Mouse (Mus musculus) left cerebral cortex, postnatal 10 days (tissue): ENCODE measurements around the gene Pin4. TPM values are rescaled to one million over a fixed set of nuclear protein-coding genes. Genes with fewer than 3 reads are reported as not detected.

Experiments used
- DNase-seq, 2 experiments: peaks; one replicate each; pipeline ENCODE4 v3.0.0; 2021 to 2022; ENCODE audit warnings: low spot score in 2 of 2, mixed read lengths in 1 of 2; ENCODE audit errors: extremely low spot score in 1 of 2
- intact Hi-C: fragments of 180-260 bp; cut with DNase I; formaldehyde crosslinking; loops from one replicate; pipeline ENCODE4 v1.15.1; 2025
- total RNA-seq, 2 experiments: library from RNA; stranded (reverse); gene quantifications; 2 replicates each; pipeline ENCODE4 v1.2.3; 2021

The Pin4 gene
- total RNA-seq, 2 experiments from 2014 or later: 18.4 to 33.5 TPM

DNA sequence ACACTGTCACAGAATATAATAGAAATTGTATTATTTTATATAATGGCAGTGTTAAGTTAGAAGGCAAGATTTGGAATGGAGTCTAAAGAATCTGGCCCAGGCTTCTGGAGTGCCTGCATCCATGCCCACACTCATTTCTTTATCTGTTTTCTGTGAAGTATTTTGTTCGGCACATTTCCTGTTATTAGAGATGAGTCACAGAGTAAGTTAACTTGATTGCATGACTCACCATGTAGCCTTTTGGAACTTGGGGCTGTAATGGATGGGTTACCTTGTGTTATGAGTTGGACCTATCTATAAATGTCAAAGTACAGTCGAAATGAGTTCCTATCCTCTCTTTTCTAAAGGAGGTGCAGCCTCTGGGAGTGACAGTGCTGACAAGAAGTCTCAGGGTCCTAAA is 2.1 kb downstream of the Pin4 start:
- no peak for DNase-seq
- intact Hi-C loops: no loop called here

DNA sequence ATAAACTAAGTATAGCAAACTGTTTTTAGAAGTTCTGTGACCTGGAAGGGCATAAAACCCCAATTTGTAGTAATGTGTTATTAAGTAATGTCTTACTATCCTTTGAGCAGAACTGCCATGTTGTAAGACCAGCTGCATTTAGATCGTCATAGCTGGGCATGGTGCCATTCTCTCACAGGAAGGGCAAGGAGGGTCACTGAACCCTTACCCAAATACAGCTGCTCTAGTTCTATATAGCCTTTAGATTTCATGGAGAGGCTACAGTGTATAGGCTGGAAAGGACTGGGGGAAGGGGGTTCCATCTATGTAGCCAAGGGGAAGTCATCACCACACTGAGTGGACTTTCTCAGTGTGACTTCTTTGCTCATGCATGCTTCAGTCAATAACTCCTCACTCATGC is 21.9 kb downstream of the Pin4 start:
- intact Hi-C loops: no loop called here
- no peak for DNase-seq

DNA sequence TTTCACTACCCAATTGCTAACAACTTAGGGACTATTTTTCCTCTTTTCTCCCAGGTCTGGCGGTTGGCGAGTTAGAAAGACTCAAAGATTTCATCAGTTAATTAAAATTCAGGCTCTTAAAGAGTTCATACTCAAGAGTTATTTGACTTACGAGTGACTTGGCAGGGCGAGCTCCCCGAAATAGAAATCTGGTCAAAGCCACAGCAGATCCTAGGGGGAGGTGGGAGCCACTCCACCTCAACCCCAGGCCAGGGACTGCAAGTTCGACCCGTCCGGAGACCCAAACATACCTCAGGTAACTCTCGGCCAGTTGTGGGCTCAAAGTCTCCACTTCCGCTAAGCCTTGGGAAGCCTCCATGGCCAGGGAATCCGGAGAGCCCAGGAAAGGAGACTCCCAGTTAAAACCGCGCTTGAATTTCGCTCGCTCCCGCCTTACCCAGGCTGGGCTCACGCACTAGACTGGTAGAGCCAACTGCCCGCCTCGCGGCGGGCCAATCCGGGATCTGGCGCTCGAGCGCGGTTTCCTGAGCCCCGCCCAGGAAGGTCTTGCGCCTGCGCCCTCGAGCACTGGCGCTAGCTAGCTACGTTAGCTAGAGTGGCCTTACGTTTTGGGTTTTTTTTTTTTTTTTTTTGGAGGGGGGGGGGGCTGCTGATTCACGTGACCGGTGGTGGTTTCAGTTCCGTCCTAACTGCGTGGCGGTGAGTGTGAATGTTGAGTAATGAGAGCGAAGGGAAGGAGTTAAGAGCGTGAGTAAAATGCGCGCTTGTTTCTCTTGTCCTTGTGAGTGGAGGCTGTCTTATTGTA is 37.6 kb downstream of the Pin4 start, which contains the start of gene Ercc6l:
Gene Ercc6l, minus strand, starts transcription at position 474 of the 805 bp plus-strand sequence.
- intact Hi-C loops: no loop called here
- peak; percentile 82 to 95 for DNase-seq

DNA sequence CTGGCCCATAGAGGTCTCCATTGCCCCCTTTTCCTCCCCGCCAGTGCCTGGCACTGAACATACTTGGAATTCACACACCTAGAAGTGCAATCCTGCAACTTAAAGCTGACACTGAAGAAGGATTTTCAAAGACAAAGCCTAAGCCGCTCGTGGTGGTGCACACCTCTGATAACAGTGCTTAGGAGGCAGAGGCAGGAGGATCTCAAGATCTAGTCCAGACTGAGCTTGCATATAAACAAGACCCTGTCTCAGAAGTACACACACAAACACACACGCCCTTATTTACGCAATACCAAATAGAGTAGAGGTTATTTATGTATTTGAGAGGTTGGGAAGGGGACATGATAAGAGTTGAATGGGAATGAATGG is 38.2 kb downstream of the Pin4 start:
- no peak for DNase-seq
- intact Hi-C loops: no loop called here

DNA sequence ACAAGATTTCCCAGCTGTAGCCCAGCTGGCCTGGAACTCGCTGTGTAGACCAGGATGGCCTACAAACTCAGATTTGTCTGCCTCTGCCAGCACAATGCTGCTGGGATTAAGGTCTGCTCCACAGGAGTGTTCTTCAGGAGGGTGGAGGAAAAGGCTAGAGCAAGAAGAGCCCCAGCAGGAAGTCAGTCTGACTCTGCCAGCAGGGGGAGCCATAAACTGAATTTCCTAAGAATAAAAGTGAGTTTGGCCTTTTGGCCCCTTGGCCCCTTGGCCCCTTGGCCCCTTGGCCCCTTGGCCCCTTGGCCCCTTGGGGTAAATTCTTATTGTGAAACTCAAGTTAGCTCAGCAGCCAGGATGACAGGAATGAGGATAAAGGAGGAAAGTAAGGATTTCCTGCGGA is 40.5 kb downstream of the Pin4 start:
- intact Hi-C loops: no loop called here
- DNase-seq: no peak

DNA sequence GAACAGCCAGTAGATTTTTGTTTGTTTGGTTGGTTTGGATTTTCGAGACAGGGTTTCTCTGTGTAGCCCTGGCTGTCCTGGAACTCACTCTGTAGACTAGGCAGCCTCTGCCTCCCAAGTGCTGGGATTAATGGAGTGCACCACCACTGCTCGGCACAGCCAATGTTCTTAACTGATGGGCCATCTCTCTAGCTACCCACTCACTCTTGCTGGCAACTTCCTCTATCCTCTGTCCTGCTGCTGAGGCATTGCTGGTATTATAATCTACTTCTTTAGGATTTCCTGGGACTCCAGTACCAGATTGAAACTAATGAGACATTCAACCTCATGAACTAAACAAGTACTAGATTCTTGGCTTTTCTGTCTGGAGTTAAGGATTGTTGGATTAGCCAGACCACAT is 41.3 kb downstream of the Pin4 start:
- intact Hi-C loops: no loop called here

DNA sequence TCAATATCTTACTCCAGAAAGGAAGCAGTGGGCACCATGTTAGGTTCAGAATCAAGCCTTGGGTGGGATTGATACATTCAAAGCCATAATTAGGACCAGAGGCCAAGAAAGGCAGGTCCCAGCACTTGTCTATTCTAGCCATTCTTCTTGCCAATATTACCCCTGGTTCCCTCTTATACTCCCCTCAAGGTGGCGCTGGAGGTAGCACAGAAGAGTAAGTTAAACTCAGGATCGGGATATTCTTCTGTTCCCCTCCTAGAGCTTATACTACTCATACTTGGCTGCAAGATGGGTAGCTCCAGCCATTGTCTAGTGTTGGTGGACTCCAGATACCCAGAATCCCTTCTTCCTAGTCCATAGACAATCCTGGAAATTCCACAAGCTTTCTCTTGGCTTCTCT is 43.8 kb downstream of the Pin4 start:
- intact Hi-C loops: no loop called here
- no peak for DNase-seq

More for the DNA sequence above, 41.3 kb downstream of the Pin4 start:
- no peak for DNase-seq

DNA sequence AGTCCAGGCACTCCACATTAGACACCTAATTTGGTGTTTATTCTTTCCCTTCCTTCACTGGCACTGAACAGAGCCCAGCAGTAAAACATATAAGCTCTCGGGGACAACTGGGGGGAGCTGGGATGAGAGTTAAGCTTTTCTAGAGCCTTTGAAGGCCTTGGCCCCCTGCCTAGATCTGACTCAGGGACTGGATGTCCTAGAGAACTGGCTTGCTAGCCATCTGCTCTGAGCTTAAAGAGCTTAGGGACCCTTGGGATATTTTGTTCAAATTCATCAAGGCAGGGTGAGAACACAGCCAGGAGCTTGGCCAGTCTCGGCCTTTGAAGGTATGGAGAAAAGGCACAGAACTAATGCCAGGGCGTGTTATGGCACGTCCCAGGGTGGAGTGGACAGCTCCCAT is 44.3 kb downstream of the Pin4 start:
- no peak for DNase-seq
- intact Hi-C loops: no loop called here

DNA sequence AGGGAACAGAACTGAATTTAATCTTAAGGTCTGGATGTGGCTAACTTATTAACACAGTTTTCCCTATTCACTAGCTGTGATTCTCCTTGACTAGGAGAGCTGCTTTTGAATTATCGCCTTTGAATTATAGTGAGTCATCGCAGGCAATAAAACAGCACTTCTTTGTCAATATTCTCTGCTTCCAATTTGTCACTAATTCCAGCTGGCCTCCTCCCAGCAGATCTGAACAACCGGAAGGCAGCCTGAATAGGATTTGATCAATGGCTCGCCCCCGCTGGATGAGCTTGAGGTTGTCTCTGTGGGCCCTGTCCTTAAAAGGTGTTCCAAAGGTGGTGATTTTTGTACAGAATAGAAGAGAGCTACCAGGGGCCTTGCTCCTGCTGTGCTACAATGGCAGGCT is 47.3 kb downstream of the Pin4 start:
- no peak for DNase-seq
- intact Hi-C loops: no loop called here

DNA sequence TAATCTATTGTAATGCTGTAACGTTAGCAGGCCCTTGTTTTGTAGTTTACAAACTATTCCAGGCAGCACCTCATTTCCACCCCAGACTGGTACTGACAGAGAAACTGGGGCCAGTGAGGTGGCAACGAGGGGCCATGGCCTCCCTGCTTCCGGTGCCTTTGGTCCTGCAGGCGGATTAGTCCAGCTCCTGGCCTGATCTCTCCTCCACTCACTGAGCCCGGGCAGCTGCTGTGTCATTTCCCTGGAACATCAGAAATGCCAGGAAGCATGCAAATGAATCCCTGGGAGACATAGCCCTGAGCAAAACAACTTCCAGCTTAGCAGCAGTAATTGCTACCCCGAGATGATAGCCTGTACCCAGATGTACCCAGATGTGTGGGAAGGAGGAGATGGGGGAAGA is 47.7 kb downstream of the Pin4 start:
- intact Hi-C loops: no loop called here
- DNase-seq: no peak

DNA sequence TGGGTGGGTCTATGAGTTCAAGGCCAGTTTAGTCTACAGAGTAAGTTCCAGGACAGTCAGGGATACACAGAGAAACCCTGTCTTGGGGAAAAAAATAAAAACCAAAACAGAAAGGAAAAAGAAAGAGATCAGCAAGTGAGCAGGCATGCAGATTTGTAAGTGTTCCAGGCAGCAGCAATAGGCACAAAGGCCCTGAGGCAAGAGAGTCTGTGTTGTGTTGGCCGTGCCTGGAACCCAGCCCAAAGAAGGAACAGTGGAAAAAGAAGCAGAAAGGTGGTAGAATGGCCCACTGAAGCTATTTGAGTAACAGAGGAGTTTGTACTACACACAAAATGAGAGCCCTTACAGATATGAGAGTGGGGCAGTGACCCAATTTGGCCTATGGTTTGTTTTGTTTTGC is 50.5 kb downstream of the Pin4 start:
- DNase-seq: no peak
- intact Hi-C loops: no loop called here

DNA sequence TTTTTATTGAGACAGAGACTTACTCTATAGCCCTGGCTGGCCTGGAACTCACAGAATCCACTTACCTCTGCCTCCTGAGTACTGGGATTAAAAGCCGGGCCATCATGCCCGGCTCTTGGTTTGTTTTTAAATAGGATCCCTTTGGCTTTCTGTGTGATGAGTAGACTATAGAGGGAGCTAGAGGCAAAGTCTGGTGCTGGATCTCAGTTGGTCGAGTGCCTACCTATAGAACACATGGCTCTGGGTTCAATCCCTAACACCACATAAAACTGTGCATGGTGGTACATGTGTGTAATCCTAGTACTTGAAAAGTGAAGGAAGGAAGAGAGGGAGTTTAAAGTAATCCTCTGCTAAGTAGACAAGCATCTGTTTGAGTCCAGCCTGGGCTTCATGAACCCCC is 50.9 kb downstream of the Pin4 start:
- intact Hi-C loops: no loop called here
- DNase-seq: no peak

DNA sequence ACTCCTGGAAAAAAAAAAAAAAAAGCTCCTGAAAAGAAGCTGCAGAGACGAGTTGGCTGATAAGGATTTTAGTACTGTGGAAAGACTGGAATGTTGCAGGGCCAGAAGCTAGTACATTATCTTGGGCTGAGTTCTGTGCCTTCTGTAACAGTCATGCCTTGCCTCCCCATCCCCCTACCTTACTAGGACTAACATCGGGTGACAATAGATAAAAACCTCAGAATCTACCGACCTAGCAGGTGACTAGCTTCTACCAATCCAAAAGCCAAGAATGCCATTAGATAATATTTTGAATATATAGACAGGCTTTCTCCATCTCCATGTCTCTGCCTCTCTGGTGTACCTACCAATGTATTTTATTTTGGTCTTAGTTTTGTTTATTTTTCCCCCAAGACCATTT is 51.7 kb downstream of the Pin4 start:
- intact Hi-C loops: no loop called here

DNA sequence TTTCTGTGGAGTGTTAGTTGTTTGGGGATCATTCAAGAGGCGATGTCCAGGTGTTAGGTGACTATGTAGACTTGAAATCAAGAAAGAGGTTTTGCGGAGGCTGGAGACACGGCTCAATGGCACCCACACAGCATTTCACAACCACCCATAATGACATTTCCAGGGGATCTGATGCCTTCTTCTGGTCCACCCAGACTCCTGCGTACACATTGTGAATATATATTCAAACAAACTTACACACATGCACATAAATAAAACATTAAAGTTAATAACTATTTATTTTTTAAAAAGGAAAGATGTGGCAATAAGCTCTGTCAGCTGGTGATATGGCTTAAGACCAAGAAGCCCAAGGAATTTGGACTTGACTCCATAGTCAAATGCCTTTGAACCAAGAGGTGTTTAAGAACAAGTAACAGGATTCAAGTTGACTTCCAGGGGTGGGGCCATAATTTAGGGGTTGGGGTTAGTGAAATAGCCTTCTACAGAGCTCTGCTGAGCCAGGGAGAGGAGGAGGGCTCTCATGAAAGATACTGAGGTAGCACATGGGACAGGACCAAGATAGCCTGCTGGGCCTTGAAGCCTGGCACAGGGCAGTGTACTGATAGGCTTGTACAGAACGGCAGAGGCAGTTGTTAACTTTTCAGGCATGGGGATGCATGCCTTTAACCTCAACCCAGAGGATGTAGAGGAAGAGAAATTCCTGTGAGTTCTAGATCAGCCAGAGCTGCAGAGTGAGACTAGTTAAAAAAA is 56.5 kb downstream of the Pin4 start:
- no peak for DNase-seq
- intact Hi-C loops: no loop called here

More for the DNA sequence above, 51.7 kb downstream of the Pin4 start:
- no peak for DNase-seq

Other genes starting within 250 kb of the Pin4 start
- 10 to 100 TPM in 1 of 2 experiments, 1 to 10 TPM in 1; 9.6 to 13.9 TPM for gene Rtl5, start 48.1 kb upstream of the Pin4 start, total RNA-seq
- under 1 TPM; 0.51 to 0.60 TPM for gene Ercc6l, start 37.6 kb downstream of the Pin4 start, total RNA-seq
- 100 to 1,000 TPM; 559 to 636 TPM for gene Rps4x, start 69.9 kb downstream of the Pin4 start, total RNA-seq
- 1 to 10 TPM; 3.6 to 3.7 TPM for gene Cited1, start 132.7 kb downstream of the Pin4 start, total RNA-seq